Mouse (Mus musculus) lung, embryonic 16.5 days (tissue): Measurements from ENCODE around the gene Oit1. TPM values are rescaled to one million over a fixed set of nuclear protein-coding genes. Genes with fewer than 3 reads are reported as not detected.

ENCODE experiments used
- ATAC-seq: fragments of 200-750 bp; cut with Nextera tagmentation; 2 replicates; pipeline ENCODE4 v1.8.0; 2017; ENCODE audit warnings: low read depth, mild to moderate bottlenecking, moderate library complexity
- H3K27ac ChIP-seq: fragments of 300-500 bp; sonication (generic); 2 replicates; pipeline ENCODE4 v1.5.1; 2014; ENCODE audit warnings: mild to moderate bottlenecking, control low read depth, low read length
- H3K27me3 ChIP-seq: fragments of 300-500 bp; sonication (generic); 2 replicates; pipeline ENCODE4 v1.6.1; 2014; ENCODE audit warnings: low read depth, low read length, mixed read lengths; ENCODE audit not compliant: control insufficient read depth, insufficient read depth
- H3K36me3 ChIP-seq: fragments of 300-500 bp; sonication (generic); 2 replicates; pipeline ENCODE4 v1.6.1; 2014; ENCODE audit warnings: low read length; ENCODE audit not compliant: control insufficient read depth, insufficient read depth
- H3K4me1 ChIP-seq: fragments of 300-500 bp; sonication (generic); replicated peaks from 2 replicates; pipeline ENCODE4 v1.6.1; 2014; ENCODE audit warnings: low read length, mixed read lengths; ENCODE audit not compliant: control insufficient read depth, insufficient read depth
- H3K4me2 ChIP-seq: fragments of 300-500 bp; sonication (generic); 2 replicates; pipeline ENCODE4 v1.6.1; 2014; ENCODE audit warnings: low read depth, low read length, control low read depth
- H3K4me3 ChIP-seq: fragments of 300-500 bp; sonication (generic); 2 replicates; pipeline ENCODE4 v1.5.1; 2014; ENCODE audit warnings: mild to moderate bottlenecking, low read length, control low read depth
- H3K9ac ChIP-seq: fragments of 300-500 bp; sonication (generic); 2 replicates; pipeline ENCODE4 v1.6.1; 2014; ENCODE audit warnings: low read length, control low read depth
- H3K9me3 ChIP-seq: fragments of 300-500 bp; sonication (generic); 2 replicates; pipeline ENCODE4 v1.6.1; 2016; ENCODE audit warnings: low read length; ENCODE audit not compliant: control insufficient read depth
- WGBS: fragments of 180-500 bp; shearing (Covaris S2); extraction: QIAGEN DNeasy Blood & Tissue Kit; methylation state at CpG from one replicate; pipeline ENCODE4 v1.1.7; 2014; 5-methylcytosine and 5-hydroxymethylcytosine counted together
- polyA plus RNA-seq: library from polyadenylated mRNA; unstranded; fragments of >200 nt; fragmentation: Nextera tagmentation; extraction: Ambion mirVana; gene quantifications from 2 replicates; pipeline ENCODE4 v1.2.1, GENCODE M21; 2015

Gene Oit1
- polyA plus RNA-seq, 1 experiment from 2014 or later: 2.8 TPM

GRCm38 (mm10) chr14:8327371-8327770 lies 51.2 kb downstream of the Oit1 start:
- WGBS: 51% methylated on average over 1 of the region's 1 CpGs
- H3K4me2 ChIP-seq: no peak overlapping the region
- no peak for ATAC-seq
- H3K4me1 ChIP-seq: peaks cover 7% of the 10 kb centered on the region
- no peaks in the 10 kb centered on the region for H3K9me3 ChIP-seq
- no peak overlapping the region for H3K4me3 ChIP-seq
- no peaks in the 10 kb centered on the region for H3K27me3 ChIP-seq
- no peaks in the 10 kb centered on the region for H3K36me3 ChIP-seq
- H3K27ac ChIP-seq: no peak overlapping the region
- H3K9ac ChIP-seq: no peak overlapping the region

GRCm38 (mm10) chr14:8326961-8327360 lies 51.6 kb downstream of the Oit1 start:
- peaks cover 7% of the 10 kb centered on the region for H3K4me1 ChIP-seq
- no peak overlapping the region for H3K4me2 ChIP-seq
- no peak overlapping the region for H3K4me3 ChIP-seq
- H3K27ac ChIP-seq: no peak overlapping the region
- no peak overlapping the region for H3K9ac ChIP-seq
- ATAC-seq: no peak
- H3K36me3 ChIP-seq: no peaks in the 10 kb centered on the region
- H3K27me3 ChIP-seq: no peaks in the 10 kb centered on the region
- H3K9me3 ChIP-seq: no peaks in the 10 kb centered on the region

GRCm38 (mm10) chr14:8325746-8326145 lies 52.8 kb downstream of the Oit1 start:
- Histone ChIP-seq H3K4me2 (no peak overlapping the region), H3K9ac (no peak overlapping the region), H3K4me3 (no peak overlapping the region), H3K4me1 (peaks cover 4% of the 10 kb centered on the region), H3K9me3 (no peaks in the 10 kb centered on the region), H3K36me3 (no peaks in the 10 kb centered on the region), H3K27me3 (no peaks in the 10 kb centered on the region), H3K27ac (no peak overlapping the region)
- 69% methylated on average over 4 of the region's 4 CpGs for WGBS
- no peak for ATAC-seq

GRCm38 (mm10) chr14:8320528-8320927 lies 58.0 kb downstream of the Oit1 start:
- Histone ChIP-seq H3K9me3 (no peaks in the 10 kb centered on the region), H3K4me1 (peaks cover 12% of the 10 kb centered on the region), H3K36me3 (no peaks in the 10 kb centered on the region), H3K4me2 (no peak overlapping the region), H3K27me3 (peaks cover 25% of the 10 kb centered on the region), H3K4me3 (no peak overlapping the region), H3K27ac (no peak overlapping the region), H3K9ac (no peak overlapping the region)
- no peak for ATAC-seq
- WGBS: 82% methylated on average over 3 of the region's 3 CpGs

- Histone ChIP-seq H3K9me3 (no peaks in the 10 kb centered on the region), H3K4me1 (peaks cover 12% of the 10 kb centered on the region), H3K27ac (no peak within 1 kb of the TSS), H3K9ac (no peak within 1 kb of the TSS), H3K27me3 (peaks cover 28% of the 10 kb centered on the region), H3K4me2 (peak within 1 kb of the TSS; percentile 49), H3K4me3 (peak within 1 kb of the TSS; percentile 29), H3K36me3 (no peaks in the 10 kb centered on the region)
- 8% methylated on average over 41 of the region's 41 CpGs for WGBS
- peak; percentile 37; the same call in 1 of the 2 replicates for ATAC-seq
Measured at GRCm38 (mm10) chr14:8317194-8318097, 61.1 kb downstream of the Oit1 start, which contains the start of gene Fam107a. Fam107a (minus strand) TSS chr14:8318023.

- Histone ChIP-seq H3K9me3 (no peaks in the 10 kb centered on the region), H3K4me2 (peak overlapping the region; percentile 51), H3K36me3 (no peaks in the 10 kb centered on the region), H3K27me3 (peaks cover 28% of the 10 kb centered on the region), H3K4me1 (peaks cover 12% of the 10 kb centered on the region), H3K27ac (no peak overlapping the region), H3K9ac (no peak overlapping the region), H3K4me3 (peak overlapping the region; percentile 29; the same call in 1 of the 2 replicates)
- 3% methylated on average over 23 of the region's 23 CpGs for WGBS
- peak; percentile 36; the same call in 1 of the 2 replicates for ATAC-seq
Measured at GRCm38 (mm10) chr14:8316366-8317193, 62.0 kb downstream of the Oit1 start.

GRCm38 (mm10) chr14:8315169-8315568 lies 63.4 kb downstream of the Oit1 start:
- Histone ChIP-seq H3K9ac (no peak overlapping the region), H3K4me1 (peaks cover 12% of the 10 kb centered on the region), H3K4me3 (no peak overlapping the region), H3K4me2 (no peak overlapping the region), H3K36me3 (no peaks in the 10 kb centered on the region), H3K9me3 (no peaks in the 10 kb centered on the region), H3K27ac (no peak overlapping the region), H3K27me3 (peaks cover 28% of the 10 kb centered on the region)
- ATAC-seq: no peak
- 76% methylated on average over 6 of the region's 6 CpGs for WGBS

GRCm38 (mm10) chr14:8314536-8314935 lies 64.0 kb downstream of the Oit1 start:
- H3K27me3 ChIP-seq: peaks cover 28% of the 10 kb centered on the region
- H3K27ac ChIP-seq: no peak overlapping the region
- H3K9ac ChIP-seq: no peak overlapping the region
- H3K4me2 ChIP-seq: no peak overlapping the region
- ATAC-seq: no peak
- H3K36me3 ChIP-seq: no peaks in the 10 kb centered on the region
- H3K4me1 ChIP-seq: peaks cover 18% of the 10 kb centered on the region
- H3K4me3 ChIP-seq: no peak overlapping the region
- 28% methylated on average over 3 of the region's 3 CpGs for WGBS
- H3K9me3 ChIP-seq: no peaks in the 10 kb centered on the region

- H3K4me1 ChIP-seq: peaks cover 24% of the 10 kb centered on the region
- no peak overlapping the region for H3K27ac ChIP-seq
- 31% methylated on average over 7 of the region's 7 CpGs for WGBS
- ATAC-seq: no peak
- H3K36me3 ChIP-seq: no peaks in the 10 kb centered on the region
- peaks cover 28% of the 10 kb centered on the region for H3K27me3 ChIP-seq
- no peak overlapping the region for H3K9ac ChIP-seq
- H3K4me2 ChIP-seq: no peak overlapping the region
- no peak overlapping the region for H3K4me3 ChIP-seq
- H3K9me3 ChIP-seq: no peaks in the 10 kb centered on the region
Measured at GRCm38 (mm10) chr14:8313877-8314276, 64.7 kb downstream of the Oit1 start.
